Mouse (Mus musculus) urinary bladder, postnatal 25 days (tissue): ENCODE measurements around the gene Ubash3a.
A peak's percentile ranks its signal among the peaks of the same experiment; 100 is the strongest.

ENCODE experiments used
- DNase-seq: peaks from one replicate; pipeline ENCODE4 v3.0.0; 2022; ENCODE audit warnings: low spot score

The Ubash3a gene

DNA sequence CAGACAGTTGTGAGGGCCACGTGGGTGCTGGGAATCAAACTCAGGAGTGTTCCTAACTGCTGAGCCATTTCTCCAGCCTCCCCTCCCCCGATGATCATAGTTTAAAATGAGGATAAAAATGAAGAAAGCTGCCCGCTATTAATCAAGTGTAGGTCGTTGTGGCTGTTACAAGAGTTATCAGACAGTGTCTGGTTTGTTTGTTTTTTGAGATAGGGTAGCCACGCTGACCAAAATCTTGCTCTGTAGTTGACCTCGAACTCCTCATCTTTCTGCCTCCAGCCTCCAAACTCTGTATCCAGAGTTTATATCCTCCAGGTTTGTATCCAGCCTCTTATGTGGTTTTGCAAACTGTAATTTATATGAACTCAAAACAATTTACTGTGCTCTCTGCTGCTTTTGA is 72.6 kb downstream of the Ubash3a start:
- no peak for DNase-seq

DNA sequence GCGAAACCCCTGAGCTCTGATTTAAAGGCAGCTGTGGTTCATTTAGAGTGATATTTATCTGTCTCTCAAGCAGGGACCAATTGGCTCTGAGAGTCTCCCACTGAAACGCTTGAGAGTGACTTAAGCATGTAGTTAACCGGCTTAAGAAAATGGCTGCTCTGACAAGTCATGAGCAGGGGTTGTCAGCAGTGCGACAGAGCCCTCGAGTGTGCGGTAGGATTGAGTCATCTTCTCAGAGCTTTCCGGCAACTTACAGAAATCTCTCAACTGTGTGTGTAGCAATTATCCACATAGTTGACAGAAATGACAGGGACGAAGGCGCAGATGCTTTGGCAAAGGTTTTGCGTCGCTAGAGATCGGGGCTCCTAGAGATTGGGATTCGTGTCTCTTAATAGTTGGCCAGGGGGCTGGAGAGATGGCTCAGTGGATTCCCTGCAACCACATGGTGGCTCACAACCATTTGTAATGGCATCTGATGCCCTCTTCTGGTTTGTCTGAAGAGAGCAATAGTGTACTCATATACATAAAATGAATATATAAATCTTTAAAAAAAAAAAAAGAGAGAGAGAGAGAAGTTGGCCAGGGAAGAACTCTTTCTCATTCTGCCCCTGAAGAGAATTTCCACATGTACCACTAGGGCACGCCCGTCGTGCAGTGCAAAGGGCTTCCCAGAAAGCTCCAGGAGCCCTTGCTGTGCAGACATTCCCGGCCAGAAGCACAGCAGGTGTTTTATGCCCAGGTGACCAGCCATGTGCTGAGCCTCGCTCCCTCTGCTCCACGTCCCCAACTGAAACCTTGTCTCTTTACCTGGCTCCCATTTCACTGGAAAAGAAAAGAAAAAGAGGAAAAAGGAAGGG is 74.4 kb downstream of the Ubash3a start:
- no peak for DNase-seq

DNA sequence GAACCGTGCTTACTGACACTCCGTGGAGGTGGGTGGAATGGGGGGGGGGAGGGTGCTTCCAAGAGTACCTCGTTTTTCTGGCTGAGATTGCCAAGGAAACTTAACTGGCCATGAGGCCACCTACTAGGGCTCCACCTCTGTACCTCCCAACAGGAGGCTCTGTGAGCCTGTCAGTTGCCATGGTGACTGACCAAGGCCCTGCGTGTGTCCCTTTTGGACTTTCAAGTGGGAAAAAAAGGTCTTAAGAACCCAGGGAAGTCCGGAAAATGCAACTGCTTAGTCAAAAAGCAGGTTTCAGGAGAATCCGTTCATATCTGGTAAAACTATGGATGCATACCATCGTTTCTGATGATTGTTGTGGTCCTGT is 75.0 kb downstream of the Ubash3a start:
- no peak for DNase-seq

DNA sequence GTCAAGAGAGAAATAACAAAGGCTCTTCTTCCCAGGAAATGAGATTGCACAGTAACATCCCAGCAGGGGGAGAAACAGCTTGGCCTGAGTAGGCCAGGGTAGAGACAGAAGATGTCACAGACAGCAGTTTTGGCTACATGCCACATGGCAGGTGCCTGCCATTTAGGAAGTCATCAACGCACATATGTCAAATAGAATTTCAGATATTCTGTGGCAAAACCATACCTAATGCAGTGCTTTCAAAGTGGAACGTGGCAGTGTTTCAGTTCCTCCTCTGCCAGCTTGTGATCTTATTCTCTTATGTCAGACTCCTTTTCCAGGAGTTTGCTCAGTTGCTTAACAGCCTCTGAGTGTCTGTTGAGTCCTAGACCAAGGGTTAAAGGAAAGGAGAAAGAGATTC is 78.2 kb downstream of the Ubash3a start:
- no peak for DNase-seq

DNA sequence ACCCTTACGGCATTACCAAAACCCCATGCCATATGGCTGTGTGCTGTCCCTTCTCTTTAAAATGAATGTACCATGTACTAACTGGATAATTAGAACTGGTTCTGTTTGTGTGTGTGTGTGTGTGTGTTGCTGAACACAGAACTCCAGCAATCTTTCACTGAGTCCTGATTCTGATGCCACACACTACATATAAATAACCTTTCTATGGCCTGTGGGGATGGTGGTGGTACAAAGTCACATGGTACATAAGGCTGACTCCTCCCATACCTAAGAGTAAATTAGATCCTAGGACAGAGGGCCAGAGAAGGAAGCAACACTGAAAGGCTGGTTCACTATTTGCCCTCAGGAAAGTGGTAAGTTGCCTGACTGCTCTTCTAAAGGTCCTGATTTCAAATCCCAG is 78.8 kb downstream of the Ubash3a start, which contains the start of gene Slc37a1:
Gene Slc37a1, plus strand, starts transcription at position 301 of the 400 bp plus-strand sequence.
- no peak for DNase-seq

DNA sequence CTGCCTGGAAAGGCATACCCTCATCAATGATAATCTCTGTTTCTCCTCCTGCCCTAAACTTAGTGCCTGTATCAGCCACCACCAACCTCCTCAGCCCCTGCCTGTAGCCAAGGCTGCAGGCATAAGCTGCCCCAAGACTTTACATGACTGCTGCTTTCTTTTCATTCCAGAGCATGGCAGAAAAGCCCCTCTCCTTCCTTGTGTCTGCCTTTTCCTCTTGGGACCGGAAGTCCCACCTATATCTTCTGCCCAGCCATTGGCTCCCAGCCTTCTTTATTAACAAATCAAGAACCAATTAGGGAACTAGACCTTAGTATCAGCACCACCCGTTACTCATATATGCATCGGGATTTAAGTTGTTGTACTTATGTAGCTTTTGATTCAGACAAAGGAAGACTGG is 79.5 kb downstream of the Ubash3a start:
- no peak for DNase-seq

DNA sequence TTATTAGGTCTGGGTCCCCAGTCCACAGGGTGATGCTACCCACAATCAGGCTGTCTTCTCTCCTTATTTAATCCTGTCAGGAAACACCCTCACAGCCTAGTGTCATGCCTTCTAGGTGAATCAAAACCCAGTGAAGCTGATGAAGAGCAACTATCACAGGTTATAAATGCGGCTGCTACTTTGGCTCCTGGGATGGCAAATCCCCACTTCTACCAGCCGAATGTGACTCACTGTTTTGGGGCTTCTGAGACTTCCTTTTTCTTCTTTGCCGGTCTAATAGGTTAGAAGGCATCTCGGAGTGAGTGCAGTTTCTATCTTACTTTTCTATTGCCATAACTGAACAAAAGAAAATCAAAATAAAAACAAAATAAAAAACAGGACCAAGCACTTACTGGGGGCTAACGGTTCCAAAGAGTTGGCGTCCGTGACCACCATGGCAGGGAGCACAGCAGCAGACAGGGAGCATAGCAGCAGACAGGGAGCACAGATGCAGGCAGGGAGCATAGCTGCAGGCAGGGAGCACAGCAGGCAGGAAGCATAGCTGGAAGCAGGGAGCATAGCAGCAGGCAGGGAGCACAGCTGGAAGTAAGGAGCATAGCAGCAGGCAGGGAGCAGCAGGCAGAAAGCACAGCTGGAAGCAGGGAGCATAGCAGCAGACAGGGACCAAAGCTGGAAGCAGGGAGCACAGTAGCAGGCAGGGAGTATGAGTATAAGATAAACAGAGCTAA is 81.5 kb downstream of the Ubash3a start:
- DNase-seq: no peak

DNA sequence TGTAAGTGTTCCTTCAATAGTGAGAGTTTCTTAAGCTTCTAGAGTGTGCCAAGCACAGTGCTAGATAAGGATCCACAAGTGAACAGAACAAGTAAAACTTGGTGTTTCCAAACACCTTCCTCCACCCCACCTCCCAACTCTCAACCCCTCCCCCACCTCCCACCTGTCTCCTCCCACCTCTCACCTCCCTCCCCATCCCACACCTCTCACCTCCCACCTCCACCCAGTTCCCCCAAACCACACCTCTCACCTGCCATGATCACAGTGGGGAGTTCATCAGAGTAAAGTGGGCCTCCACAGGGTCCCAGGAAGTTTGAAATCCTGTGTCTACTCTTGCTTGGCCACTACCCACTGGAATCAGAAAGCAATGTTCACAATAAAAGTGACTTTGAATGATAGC is 82.6 kb downstream of the Ubash3a start:
- no peak for DNase-seq

DNA sequence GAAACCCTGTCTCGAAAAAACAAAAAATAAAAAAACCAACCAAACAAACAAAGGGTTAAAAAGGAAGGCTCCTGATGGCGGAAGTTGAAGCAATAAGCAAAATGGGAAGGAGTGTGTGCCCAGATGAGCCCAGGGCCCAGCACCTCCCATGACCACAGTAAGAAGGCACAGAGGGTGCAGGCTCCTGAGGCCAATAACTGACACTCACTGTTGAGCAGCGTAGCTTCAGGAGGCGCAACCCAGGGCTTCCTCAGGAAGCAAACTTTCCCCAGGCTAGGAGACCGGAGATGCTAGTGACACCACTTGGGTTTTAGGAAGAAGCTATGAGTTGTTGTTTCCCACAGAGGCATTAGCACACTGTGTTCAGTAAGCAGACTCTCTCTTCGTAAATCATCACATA is 83.2 kb downstream of the Ubash3a start:
- no peak for DNase-seq

DNA sequence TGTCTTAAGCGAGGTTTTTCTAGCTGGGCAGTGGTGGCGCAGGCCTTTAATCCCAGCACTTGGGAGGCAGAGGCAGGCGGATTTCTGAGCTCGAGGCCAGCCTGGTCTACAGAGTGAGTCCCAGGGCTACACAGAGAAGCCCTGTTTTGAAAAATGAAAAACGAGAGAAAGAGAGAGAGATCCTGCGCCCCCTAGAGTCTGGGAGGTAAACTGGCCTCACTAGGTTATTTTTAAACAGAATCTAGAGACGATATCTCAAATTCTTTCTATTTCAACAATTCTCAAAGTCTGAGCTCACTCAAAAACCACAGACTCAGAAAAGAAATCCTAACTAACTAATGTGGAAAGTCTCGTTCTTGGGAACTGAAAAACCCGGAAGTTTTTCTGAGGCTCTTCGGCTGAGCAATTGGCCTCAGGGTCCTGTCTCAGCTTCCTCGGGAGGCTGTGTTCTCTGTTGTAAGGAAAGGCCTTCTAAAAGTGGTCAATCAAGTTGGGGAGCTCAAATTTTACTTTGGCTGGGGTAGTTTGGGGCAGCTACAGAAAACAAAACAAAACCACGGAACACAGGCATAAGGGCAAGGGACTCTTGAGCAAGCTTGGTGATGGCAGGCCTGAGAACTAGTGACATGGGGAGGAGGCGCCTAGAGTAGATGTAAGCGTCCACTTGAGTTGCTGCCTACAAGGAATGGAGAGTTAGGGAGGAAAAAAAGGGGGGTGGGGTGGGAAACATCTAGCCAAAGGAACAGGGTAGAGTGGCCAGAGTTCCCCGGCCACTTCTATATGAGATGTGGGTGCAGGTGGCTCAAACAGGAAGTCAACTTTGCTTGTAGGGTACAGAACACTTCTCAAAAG is 86.9 kb downstream of the Ubash3a start:
- no peak for DNase-seq

DNA sequence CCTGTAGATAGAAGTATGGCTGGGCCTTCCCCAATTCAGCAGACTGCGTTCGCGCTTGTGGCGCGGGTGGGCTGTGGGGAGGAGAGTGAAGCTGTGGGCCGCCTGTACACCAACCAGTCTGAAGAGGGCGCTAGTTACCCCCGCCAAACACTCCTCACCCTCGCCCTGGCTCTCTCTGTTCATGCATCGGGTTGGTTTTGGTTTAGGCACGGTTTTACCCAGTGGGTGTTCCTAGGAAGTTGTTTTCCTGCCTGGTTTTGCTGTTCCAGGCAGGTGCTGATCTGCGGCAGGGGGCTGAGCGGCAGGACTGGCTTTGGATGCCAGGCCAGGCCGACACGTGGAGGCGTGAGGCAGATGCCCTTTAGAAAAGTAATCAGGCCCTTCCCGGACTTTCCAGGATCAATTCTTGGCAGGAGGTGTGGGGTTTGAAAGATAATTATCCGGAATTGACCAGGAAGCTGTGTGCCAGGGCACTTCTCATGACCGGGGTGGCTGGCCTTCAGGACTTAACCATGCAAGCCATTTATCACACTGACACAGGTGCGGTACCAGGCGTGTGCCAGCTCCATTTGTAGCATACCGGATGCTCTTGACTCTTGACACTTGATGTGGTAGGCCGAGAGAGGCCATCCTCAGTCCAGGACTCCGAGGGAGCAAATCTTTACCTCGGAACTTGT is 87.7 kb downstream of the Ubash3a start:
- no peak for DNase-seq

DNA sequence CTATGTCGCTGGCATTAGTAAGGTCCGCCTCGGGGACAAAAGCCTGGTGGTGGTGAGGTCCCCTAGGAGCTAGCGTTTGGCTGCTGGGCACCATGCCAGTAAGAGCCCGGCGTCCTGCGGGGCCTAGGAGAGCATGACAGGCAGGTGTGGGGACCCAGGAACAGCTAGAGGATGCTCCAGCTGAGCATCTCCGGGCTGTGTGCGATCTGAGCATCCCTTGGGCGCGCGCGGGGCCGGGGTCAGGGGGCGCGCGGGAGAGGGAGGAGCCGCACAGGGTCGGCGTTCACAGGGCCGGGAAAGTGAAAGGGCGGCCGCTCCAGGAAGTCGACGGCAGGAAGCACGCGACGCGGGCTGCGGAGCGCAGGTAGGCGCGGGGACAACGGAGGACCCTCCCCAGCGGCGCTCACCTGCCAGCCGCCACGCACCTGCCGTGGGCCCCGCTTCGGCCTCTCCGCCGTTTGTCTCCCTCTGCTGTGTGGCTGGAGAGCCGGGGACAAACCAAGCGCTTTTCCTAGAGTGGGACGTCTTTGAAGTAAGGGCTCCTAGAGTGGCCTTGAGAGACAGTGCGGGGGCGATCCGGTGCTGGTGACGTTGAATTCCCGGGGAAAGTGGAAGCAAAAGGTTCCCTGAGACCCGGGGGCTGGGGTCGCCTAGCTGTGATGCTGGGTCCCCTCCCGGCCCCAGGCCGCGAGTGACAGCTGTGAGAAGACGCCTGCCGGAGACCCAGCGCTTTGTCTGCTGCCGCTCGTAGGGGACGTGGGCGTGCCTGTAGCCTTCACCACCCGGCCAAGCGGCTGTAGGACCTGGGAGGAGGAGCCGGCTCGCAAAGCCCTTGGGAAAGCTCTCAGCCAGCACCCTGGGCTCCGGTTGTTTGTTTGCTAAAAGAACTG is 88.5 kb downstream of the Ubash3a start:
- DNase-seq: peak; percentile 82
